Mouse (Mus musculus) layer of hippocampus, adult 6 months (tissue): ENCODE results near the gene Insrr. TPM values are rescaled to one million over a fixed set of nuclear protein-coding genes. Genes with fewer than 3 reads are reported as not detected.

Experiments
- long read RNA-seq, 2 experiments: library from polyadenylated mRNA; unstranded; transcript quantifications; one replicate each; pipeline ENCODE4 v2.0.0; 2019 to 2020
- polyA plus RNA-seq: library from polyadenylated mRNA; unstranded; fragments of <200 nt; fragmentation: Nextera tagmentation; gene quantifications from 2 replicates; pipeline ENCODE4 v1.2.3, GENCODE M21; 2021

Insrr gene
- 0.15 TPM in 1 of 2 replicates, not detected in the other for polyA plus RNA-seq
- long read RNA-seq, experiment 1 = 0 reads
- long read RNA-seq, experiment 2, partial matches to known transcripts = 2 of 2 reads
- long read RNA-seq, experiment 2, other reads (novel, unspliced or antisense) = 0 of 2 reads

GRCm38 (mm10) chr3:87796736-87797334 is at the start of gene Insrr:
Gene Insrr, plus strand, starts transcription at chr3:87796951.

GRCm38 (mm10) chr3:87748431-87748830 is 48.3 kb upstream of the Insrr start, which contains the start of gene Lrrc71:
Gene Lrrc71, minus strand, starts transcription at chr3:87748625.

GRCm38 (mm10) chr3:87794922-87795325 is 1.8 kb upstream of the Insrr start, which contains the start of gene Ntrk1:
Gene Ntrk1, minus strand, starts transcription at chr3:87795162.

GRCm38 (mm10) chr3:87824206-87824605 is 27.5 kb downstream of the Insrr start, which contains the start of gene Pear1:
Gene Pear1, minus strand, starts transcription at chr3:87824306.

GRCm38 (mm10) chr3:87846650-87847110 is 49.9 kb downstream of the Insrr start, which contains the start of gene Sh2d2a:
Gene Sh2d2a, plus strand, starts transcription at chr3:87846755.

Other genes starting within 250 kb of the Insrr start
- 4.9 and 5.6 TPM in 2 replicates for gene Arhgef11, start 179.4 kb upstream of the Insrr start, polyA plus RNA-seq
- gene Lrrc71, start 48.3 kb upstream of the Insrr start, polyA plus RNA-seq = 0.46 and 0.98 TPM in 2 replicates
- gene Ntrk1, start 1.8 kb upstream of the Insrr start, polyA plus RNA-seq = 0.18 and 0.49 TPM in 2 replicates
- gene Pear1, start 27.4 kb downstream of the Insrr start, polyA plus RNA-seq = 2.2 and 3.1 TPM in 2 replicates
- 0.08 TPM in 1 of 2 replicates, not detected in the other for gene Sh2d2a, start 49.8 kb downstream of the Insrr start, polyA plus RNA-seq
- 2.4 and 2.7 TPM in 2 replicates for gene Prcc, start 88.7 kb downstream of the Insrr start, polyA plus RNA-seq
- 90.1 and 97.6 TPM in 2 replicates for gene Hdgf, start 109.4 kb downstream of the Insrr start, polyA plus RNA-seq
- gene Mrpl24, start 122.6 kb downstream of the Insrr start, polyA plus RNA-seq = 77.3 and 83.4 TPM in 2 replicates
- 3.4 and 3.7 TPM in 2 replicates for gene Isg20l2, start 133.4 kb downstream of the Insrr start, polyA plus RNA-seq
- 8.3 and 10.7 TPM in 2 replicates for gene Rrnad1, start 133.8 kb downstream of the Insrr start, polyA plus RNA-seq
- gene Crabp2, start 151.7 kb downstream of the Insrr start, polyA plus RNA-seq = 2.6 and 10.6 TPM in 2 replicates
- gene Nes, start 174.1 kb downstream of the Insrr start, polyA plus RNA-seq = 1.4 and 2.2 TPM in 2 replicates
- 185 and 220 TPM in 2 replicates for gene Bcan, start 203.3 kb downstream of the Insrr start, polyA plus RNA-seq
- gene Hapln2, start 230.6 kb downstream of the Insrr start, polyA plus RNA-seq = 12.8 and 16.0 TPM in 2 replicates
- gene Gpatch4, start 246.2 kb downstream of the Insrr start, polyA plus RNA-seq = 18.0 and 18.5 TPM in 2 replicates